Mouse (Mus musculus): Measurements from ENCODE around the gene C130026I21Rik.
"Not testable (repeated sequence)": the region's sequence is repeated elsewhere in the genome, so short reads cannot be mapped to it uniquely, and the experiment has no call there.

DNA sequence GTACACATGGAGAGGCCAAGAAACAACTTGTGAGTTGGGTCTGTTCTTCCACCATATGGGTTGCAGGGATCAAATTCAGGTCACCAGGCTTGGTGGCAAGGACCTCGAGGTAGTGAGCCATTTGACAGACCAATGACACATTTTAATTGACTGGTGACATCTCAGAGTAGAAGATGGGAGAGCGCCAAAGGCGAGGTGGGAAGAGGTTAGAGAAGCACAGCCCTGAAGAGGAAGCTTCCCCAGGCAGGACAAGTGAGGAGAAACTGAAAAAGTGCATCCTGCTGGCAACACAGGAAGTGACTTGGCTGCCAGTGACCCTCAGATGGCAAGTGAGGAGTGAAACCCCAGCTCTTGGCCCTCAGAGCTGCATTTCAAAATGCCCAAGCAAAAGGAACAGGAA is 21.4 kb downstream of the C130026I21Rik start:
- not testable (repeated sequence) for TF ChIP-seq CTCF, EP300 (IDR thresholded peaks at IDR 0.05; ENCODE audit: low read depth)
